Mouse (Mus musculus): ENCODE data around the gene Mknk2. TPM values are rescaled to one million over a fixed set of nuclear protein-coding genes. Genes with fewer than 3 reads are reported as not detected.

Gene Mknk2
- polyA plus RNA-seq, 1 experiment: 119 TPM

GRCm38 (mm10) chr10:80700732-80701131 lies 22.8 kb upstream of the Mknk2 start:
- Histone ChIP-seq H3K27me3 (ENCODE audit: control insufficient read depth, insufficient read depth, insufficient read length) (no peaks in the 10 kb centered on the region), H3K4me3 (peak overlapping the region; percentile 60), H3K4me2 (ENCODE audit: low read depth) (peak overlapping the region; percentile 71), H3K79me2 (ENCODE audit: control insufficient read depth, insufficient read depth) (peaks cover 26% of the 10 kb centered on the region), H3K36me3 (ENCODE audit: control insufficient read depth, insufficient read depth) (peaks cover 4% of the 10 kb centered on the region), H3ac (ENCODE audit: control insufficient read depth, insufficient read length) (no peak overlapping the region)
- TF ChIP-seq MAX (IDR thresholded peaks at IDR 0.05; ENCODE audit: low read depth) (no peak), E2F4 (IDR thresholded peaks at IDR 0.05; ENCODE audit: insufficient read depth) (no peak)

- H3ac ChIP-seq (ENCODE audit: control insufficient read depth, insufficient read length): no peak overlapping the region
- peaks cover 26% of the 10 kb centered on the region for H3K79me2 ChIP-seq (ENCODE audit: control insufficient read depth, insufficient read depth)
- H3K4me2 ChIP-seq (ENCODE audit: low read depth): peak overlapping the region; percentile 71
- no peak overlapping the region for H3K4me3 ChIP-seq
- peaks cover 4% of the 10 kb centered on the region for H3K36me3 ChIP-seq (ENCODE audit: control insufficient read depth, insufficient read depth)
- TF ChIP-seq E2F4 (IDR thresholded peaks at IDR 0.05; ENCODE audit: insufficient read depth) (no peak), USF1 (IDR thresholded peaks at IDR 0.05; ENCODE audit: low read depth) (no peak), POLR2AphosphoS2 (IDR thresholded peaks at IDR 0.05; ENCODE audit: insufficient read length, low read depth) (no peak), TCF3 (IDR thresholded peaks at IDR 0.05; ENCODE audit: insufficient read length, low read depth) (no peak), SRF (IDR thresholded peaks at IDR 0.05; ENCODE audit: control insufficient read depth, insufficient read length, low read depth) (no peak), MYOG (IDR thresholded peaks at IDR 0.05; ENCODE audit: control insufficient read depth in 1 of 3, insufficient read depth in 1 of 3, insufficient read length in 2 of 3, low read depth in 2 of 3) (no peak), REST (IDR thresholded peaks at IDR 0.05; ENCODE audit: insufficient read depth, insufficient read length) (no peak), MYOD1 (IDR thresholded peaks at IDR 0.05; ENCODE audit: control insufficient read depth in 1 of 3, insufficient read length in 2 of 3, low read depth in 2 of 3) (no peak), MAX (IDR thresholded peaks at IDR 0.05; ENCODE audit: low read depth) (no peak), CEBPB (IDR thresholded peaks at IDR 0.05; ENCODE audit: insufficient read depth, poor library complexity, severe bottlenecking) (no peak), POLR2A (IDR thresholded peaks at IDR 0.05; ENCODE audit: insufficient read length, low read depth) (no peak), TCF12 (IDR thresholded peaks at IDR 0.05; ENCODE audit: insufficient read depth, poor library complexity, severe bottlenecking) (no peak)
- H3K27me3 ChIP-seq (ENCODE audit: control insufficient read depth, insufficient read depth, insufficient read length): no peaks in the 10 kb centered on the region
Observed at GRCm38 (mm10) chr10:80700038-80700504, 22.2 kb upstream of the Mknk2 start.

GRCm38 (mm10) chr10:80698605-80699004 lies 20.7 kb upstream of the Mknk2 start:
- Histone ChIP-seq H3ac (ENCODE audit: control insufficient read depth, insufficient read length) (no peak overlapping the region), H3K36me3 (ENCODE audit: control insufficient read depth, insufficient read depth) (peaks cover 4% of the 10 kb centered on the region), H3K4me2 (ENCODE audit: low read depth) (no peak overlapping the region), H3K4me3 (no peak overlapping the region), H3K27me3 (ENCODE audit: control insufficient read depth, insufficient read depth, insufficient read length) (no peaks in the 10 kb centered on the region), H3K79me2 (ENCODE audit: control insufficient read depth, insufficient read depth) (peaks cover 26% of the 10 kb centered on the region)
- TF ChIP-seq MYOD1 (IDR thresholded peaks at IDR 0.05; ENCODE audit: control insufficient read depth in 1 of 3, insufficient read length in 2 of 3, low read depth in 2 of 3): no peak
- TF ChIP-seq REST (IDR thresholded peaks at IDR 0.05; ENCODE audit: insufficient read depth, insufficient read length): no peak
- no peak for TF ChIP-seq MAX (IDR thresholded peaks at IDR 0.05; ENCODE audit: low read depth)
- TF ChIP-seq CEBPB (IDR thresholded peaks at IDR 0.05; ENCODE audit: insufficient read depth, poor library complexity, severe bottlenecking): no peak
- no peak for TF ChIP-seq SRF (IDR thresholded peaks at IDR 0.05; ENCODE audit: control insufficient read depth, insufficient read length, low read depth)
- no peak for TF ChIP-seq POLR2A (IDR thresholded peaks at IDR 0.05; ENCODE audit: insufficient read length, low read depth)
- TF ChIP-seq TCF12 (IDR thresholded peaks at IDR 0.05; ENCODE audit: insufficient read depth, poor library complexity, severe bottlenecking): no peak
- TF ChIP-seq MYOG (IDR thresholded peaks at IDR 0.05; ENCODE audit: control insufficient read depth in 1 of 3, insufficient read depth in 1 of 3, insufficient read length in 2 of 3, low read depth in 2 of 3): no peak
- TF ChIP-seq TCF3 (IDR thresholded peaks at IDR 0.05; ENCODE audit: insufficient read length, low read depth): no peak
- TF ChIP-seq E2F4 (IDR thresholded peaks at IDR 0.05; ENCODE audit: insufficient read depth): no peak
- no peak for TF ChIP-seq USF1 (IDR thresholded peaks at IDR 0.05; ENCODE audit: low read depth)
- TF ChIP-seq POLR2AphosphoS2 (IDR thresholded peaks at IDR 0.05; ENCODE audit: insufficient read length, low read depth): no peak

- Histone ChIP-seq H3K79me2 (ENCODE audit: control insufficient read depth, insufficient read depth) (peaks cover 26% of the 10 kb centered on the region), H3K36me3 (ENCODE audit: control insufficient read depth, insufficient read depth) (peaks cover 4% of the 10 kb centered on the region), H3K4me3 (no peak overlapping the region), H3ac (ENCODE audit: control insufficient read depth, insufficient read length) (no peak overlapping the region), H3K4me2 (ENCODE audit: low read depth) (no peak overlapping the region), H3K27me3 (ENCODE audit: control insufficient read depth, insufficient read depth, insufficient read length) (no peaks in the 10 kb centered on the region)
- no peak for TF ChIP-seq USF1 (IDR thresholded peaks at IDR 0.05; ENCODE audit: low read depth)
- TF ChIP-seq MAX (IDR thresholded peaks at IDR 0.05; ENCODE audit: low read depth): no peak
- TF ChIP-seq POLR2AphosphoS2 (IDR thresholded peaks at IDR 0.05; ENCODE audit: insufficient read length, low read depth): no peak
- no peak for TF ChIP-seq TCF12 (IDR thresholded peaks at IDR 0.05; ENCODE audit: insufficient read depth, poor library complexity, severe bottlenecking)
- TF ChIP-seq E2F4 (IDR thresholded peaks at IDR 0.05; ENCODE audit: insufficient read depth): no peak
- no peak for TF ChIP-seq POLR2A (IDR thresholded peaks at IDR 0.05; ENCODE audit: insufficient read length, low read depth)
Observed at GRCm38 (mm10) chr10:80697812-80698211, 19.9 kb upstream of the Mknk2 start.

- H3ac ChIP-seq (ENCODE audit: control insufficient read depth, insufficient read length): no peak overlapping the region
- H3K27me3 ChIP-seq (ENCODE audit: control insufficient read depth, insufficient read depth, insufficient read length): no peaks in the 10 kb centered on the region
- H3K79me2 ChIP-seq (ENCODE audit: control insufficient read depth, insufficient read depth): peaks cover 26% of the 10 kb centered on the region
- H3K36me3 ChIP-seq (ENCODE audit: control insufficient read depth, insufficient read depth): peaks cover 4% of the 10 kb centered on the region
- no peak overlapping the region for H3K4me2 ChIP-seq (ENCODE audit: low read depth)
- no peak overlapping the region for H3K4me3 ChIP-seq
- TF ChIP-seq MYOD1 (IDR thresholded peaks at IDR 0.05; ENCODE audit: control insufficient read depth in 1 of 3, insufficient read length in 2 of 3, low read depth in 2 of 3) (no peak), MAX (IDR thresholded peaks at IDR 0.05; ENCODE audit: low read depth) (no peak), E2F4 (IDR thresholded peaks at IDR 0.05; ENCODE audit: insufficient read depth) (no peak), MYOG (IDR thresholded peaks at IDR 0.05; ENCODE audit: control insufficient read depth in 1 of 3, insufficient read depth in 1 of 3, insufficient read length in 2 of 3, low read depth in 2 of 3) (no peak), CEBPB (IDR thresholded peaks at IDR 0.05; ENCODE audit: insufficient read depth, poor library complexity, severe bottlenecking) (no peak), REST (IDR thresholded peaks at IDR 0.05; ENCODE audit: insufficient read depth, insufficient read length) (no peak), TCF3 (IDR thresholded peaks at IDR 0.05; ENCODE audit: insufficient read length, low read depth) (no peak), TCF12 (IDR thresholded peaks at IDR 0.05; ENCODE audit: insufficient read depth, poor library complexity, severe bottlenecking) (no peak), SRF (IDR thresholded peaks at IDR 0.05; ENCODE audit: control insufficient read depth, insufficient read length, low read depth) (no peak), POLR2A (IDR thresholded peaks at IDR 0.05; ENCODE audit: insufficient read length, low read depth) (no peak), USF1 (IDR thresholded peaks at IDR 0.05; ENCODE audit: low read depth) (no peak), POLR2AphosphoS2 (IDR thresholded peaks at IDR 0.05; ENCODE audit: insufficient read length, low read depth) (no peak)
Observed at GRCm38 (mm10) chr10:80697393-80697787, 19.5 kb upstream of the Mknk2 start.
